Mouse (Mus musculus): ENCODE results near the gene Add1.

Gene Add1

DNA sequence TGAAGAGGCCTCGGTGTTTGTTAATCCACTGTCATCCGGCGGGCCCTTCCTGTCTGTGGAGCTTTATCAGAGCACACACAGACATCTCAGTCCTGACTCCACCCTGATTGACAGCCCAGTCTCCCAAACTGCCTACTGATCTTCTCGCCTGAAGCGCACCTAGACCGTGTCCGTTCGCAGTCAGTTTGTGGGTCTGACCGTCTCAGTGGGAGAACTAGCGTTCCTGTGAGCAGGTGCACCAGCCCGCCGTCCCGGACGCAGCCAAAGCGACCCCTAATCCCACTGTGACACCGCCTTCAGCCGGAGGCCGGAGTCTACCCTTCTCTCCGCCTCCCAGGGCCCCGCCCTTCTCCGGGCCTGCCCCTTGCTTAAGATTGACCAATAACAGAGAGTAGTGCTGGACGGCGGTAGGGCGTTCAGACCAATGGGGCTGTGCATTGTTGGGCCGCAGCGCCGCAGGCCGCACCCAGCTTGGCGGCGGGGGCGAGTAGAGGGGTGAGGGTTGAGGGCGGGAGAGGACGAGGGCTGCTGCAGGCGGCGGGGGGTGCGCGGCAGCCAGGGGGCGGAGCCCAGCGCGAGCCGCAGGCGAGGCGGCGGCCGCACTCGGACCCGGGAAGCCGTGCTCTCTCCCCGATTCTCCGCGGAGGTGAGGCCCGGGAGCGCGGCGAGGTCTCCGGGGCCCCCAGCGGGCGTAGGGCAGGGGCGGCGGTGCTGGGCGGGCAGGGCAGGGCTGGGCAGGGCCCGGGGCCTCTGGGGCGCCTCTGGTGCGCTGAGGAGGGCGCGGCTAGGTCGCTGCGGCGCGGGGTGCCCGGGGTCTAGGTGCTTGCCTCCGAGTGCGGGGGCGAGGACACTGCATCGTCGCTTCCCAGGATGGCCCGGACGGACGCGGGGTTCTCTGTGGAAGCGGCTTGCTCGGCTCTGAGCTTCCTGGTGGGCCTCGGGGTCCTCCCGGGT lies at the start of gene Add1:
Add1 (plus strand) TSS at position 397 of the 954 bp plus-strand sequence.
- DNase-seq: peak; percentile 97

DNA sequence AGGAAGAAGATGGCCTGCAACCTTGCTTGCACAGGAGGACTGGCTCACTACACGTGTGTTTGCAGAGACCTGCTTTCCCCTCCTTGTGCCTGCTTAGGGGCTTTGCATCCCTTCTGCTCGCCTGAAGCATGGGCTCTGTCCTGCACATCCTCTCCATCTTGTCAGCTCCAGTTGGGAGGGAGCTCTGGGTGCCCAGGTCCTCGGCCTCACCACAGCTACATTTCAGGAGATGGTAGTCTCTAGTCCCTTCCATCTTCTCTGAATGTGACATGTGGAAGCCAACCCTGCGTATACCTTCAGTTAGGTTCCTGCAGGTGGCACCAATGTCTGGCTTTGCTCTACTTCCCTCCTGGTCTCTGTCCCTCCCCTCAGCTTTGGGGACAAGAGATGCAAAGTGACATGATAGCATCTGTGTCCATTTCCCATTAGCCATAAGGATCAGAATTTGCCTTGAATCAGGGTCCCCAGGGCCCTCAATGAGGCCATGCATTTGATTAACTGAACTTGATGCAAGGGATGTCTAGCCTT lies 49.4 kb upstream of the Add1 start:
- no peak for DNase-seq

DNA sequence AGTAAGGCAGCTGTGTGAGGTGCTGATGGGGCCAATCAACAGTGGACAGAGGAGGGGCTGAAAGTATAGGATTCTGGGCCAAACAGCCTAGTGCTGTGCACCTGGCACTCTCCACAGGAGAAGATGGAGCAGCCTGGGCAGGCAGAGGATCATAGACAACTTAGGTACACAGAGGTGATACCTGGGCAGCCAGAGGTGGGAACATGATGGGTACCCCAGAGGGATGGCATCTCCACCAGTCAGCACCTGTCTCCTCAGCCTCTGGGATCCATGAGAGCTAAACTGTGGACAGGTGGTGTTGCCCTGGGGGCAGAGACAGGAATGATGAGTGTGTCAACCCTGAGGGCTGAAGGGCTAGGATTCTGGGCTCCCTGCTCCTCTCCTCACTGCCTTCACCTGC lies 49.0 kb upstream of the Add1 start:
- no peak for DNase-seq

DNA sequence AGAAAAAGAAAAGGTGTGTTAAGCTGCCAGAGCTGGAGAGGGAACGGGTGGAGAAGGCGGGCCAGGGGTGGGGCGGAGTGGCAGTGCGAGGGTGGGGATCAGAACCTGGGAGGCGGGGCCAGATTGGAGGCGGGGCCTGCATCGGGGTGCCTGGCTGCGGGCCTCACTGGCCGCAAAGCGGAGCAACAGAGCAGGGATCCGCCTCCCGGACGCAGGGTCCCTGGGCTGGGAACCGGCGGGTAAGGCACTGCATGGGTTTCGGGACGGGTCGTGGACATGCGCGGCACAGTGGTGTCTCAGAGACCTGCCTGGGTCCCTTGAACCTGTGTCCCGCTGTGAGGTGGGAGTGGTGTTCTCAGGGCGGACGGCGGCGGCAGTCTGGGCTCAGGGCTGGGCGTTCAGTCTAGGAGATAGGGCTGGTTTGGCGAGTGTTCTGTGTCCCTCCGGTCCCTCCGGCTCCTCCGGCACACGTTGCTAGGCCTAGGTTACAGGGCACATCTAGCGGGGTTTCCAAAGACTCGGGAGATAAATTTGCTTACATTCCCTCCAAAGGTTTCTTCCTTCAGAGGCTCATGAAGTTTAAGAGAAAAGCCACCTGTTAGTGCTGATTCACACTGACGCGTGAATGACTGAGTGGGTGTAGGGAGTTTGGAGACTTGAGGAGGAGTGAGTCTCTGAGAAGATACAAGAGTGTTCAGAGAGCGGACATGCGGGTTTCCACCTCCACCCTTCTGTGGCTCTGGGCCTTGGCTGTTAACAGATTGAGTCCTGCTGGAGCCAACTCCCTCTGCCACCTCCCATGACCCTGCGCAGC lies 47.6 kb upstream of the Add1 start, which contains the start of gene Sh3bp2:
Sh3bp2 (plus strand) TSS at position 176 of the 814 bp plus-strand sequence.
- peak; percentile 88 to 94 for DNase-seq

DNA sequence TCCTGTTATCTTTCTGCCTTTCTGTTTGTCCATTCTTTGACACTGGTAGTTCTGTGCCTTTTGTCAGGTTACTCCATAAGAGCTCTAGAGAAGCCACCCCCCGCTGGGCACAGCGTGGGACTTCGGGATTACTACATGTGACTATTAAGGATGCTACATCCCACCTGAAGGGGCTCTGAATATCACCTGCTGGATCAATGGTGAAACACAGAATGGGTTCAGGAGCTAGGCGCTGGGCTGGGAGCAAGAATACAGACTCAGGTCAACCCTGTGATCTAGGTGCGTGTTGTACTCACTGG lies 47.0 kb upstream of the Add1 start:
- no peak for DNase-seq

DNA sequence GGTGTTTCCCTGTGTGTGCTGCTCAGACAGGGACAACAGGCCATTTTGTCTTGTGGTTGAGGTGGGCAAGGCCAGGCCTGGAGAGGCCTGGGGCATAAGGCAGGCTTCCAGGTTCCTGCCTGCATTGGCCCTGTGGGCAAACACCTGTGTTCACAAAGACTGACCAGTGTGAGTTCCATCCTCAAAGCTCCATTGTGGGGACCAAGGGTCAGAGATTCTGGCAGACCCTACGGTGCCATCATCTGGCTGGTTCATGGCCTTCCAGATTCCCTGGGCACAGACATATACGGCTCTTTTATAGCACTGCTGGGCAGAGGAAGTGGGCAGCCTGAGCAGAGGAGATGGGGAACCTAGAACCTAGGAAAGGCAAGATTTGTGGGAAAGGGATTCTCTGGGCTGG lies 46.1 kb upstream of the Add1 start:
- DNase-seq: no peak

DNA sequence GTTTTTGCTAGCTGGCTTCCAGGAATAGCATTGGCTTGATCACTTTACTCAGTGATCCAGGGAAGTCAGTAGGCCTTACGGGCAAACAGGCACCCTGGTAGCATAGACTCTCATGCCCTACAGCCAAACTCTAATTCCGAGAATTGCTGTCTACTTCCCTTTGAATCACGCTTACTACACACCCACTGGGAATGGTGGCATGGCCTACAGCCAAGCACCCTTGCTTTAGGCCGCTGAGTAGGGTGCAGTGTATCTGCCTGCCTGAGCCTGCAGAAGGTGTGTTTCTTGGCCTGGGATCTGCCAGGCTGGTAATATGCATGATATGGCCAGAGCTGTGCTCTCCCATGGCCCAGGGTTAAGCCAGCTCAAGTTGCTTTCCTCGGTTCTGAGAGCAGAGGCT lies 44.7 kb upstream of the Add1 start:
- DNase-seq: no peak

DNA sequence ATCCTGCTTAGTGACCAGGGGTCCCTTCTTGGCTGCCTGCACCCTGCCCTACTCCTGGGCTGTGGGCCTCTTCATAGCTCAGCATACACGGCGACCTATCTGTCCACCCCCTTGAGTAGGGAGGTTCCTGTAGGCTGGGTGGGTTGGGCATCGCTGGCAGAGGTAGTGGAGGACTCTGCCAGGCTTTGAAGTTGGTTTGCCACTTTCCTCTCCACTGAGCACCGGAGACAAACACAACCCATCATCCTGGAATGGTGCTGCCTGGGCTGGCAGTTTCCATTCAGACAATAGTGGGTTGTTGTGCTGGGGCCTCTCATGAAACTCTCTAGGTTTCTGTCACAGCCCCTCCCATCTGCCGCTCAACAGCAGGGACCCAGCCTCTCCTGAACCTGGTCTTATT lies 43.3 kb upstream of the Add1 start:
- no peak for DNase-seq

DNA sequence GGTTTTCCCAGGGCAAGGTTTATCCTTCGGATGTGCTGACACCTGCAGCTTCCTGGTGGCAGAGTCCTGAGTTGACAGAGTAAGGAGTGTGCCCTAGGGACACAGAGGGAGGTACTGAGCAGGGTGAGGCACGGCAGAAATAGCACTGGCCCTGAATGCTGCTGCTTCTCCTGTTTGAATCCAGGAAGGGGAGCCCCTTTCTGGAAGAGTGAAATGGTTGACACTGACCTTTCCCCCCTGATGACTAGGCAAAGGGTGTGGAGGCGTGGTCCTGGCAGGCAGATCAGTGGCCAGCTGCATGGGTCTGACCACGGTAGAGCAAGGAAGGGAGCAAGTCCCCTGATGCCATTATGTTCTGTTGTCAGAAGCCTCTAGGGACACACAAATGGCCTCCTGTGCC lies 42.8 kb upstream of the Add1 start:
- no peak for DNase-seq

DNA sequence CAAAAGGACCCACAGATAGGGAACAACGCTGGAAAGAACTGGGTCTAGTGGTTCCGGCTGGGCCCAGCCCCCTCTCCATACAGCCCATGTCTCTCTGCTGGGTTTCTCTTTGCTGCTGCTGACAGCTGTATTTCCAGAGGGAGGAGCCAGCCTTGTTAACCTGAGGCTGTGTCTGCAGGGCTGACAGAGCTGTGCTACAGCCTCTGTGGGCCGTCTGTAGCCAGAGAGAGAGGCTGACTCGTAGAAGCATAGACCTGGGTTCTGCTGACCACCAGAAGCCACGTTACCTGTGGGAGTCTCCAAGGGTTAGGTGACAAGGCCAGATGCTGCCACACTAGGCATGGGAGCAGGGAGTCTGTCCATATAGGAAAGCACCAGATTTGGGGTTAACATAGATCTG lies 40.4 kb upstream of the Add1 start:
- no peak for DNase-seq

DNA sequence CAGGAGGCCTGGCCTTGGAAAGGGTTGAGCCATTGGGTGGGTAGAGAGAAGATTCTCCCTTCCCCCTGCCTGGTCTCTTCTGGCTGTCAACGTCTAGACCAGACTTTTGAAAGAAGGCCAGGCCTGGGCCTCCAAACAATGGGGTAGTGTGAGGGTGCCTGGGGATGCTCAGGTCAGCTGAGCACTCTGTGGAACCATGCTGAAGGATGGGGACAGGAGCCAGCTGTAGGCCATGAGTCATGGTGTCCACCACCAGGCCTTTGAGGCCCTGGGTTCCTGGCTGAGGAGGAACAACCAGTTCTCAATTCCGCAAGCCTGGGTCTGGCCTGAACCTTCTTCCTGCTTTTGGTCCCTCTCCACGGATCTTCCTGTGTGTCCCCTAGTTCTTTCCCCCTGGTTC lies 39.6 kb upstream of the Add1 start:
- peak in 1 of 2 experiments; percentile 17 for DNase-seq

DNA sequence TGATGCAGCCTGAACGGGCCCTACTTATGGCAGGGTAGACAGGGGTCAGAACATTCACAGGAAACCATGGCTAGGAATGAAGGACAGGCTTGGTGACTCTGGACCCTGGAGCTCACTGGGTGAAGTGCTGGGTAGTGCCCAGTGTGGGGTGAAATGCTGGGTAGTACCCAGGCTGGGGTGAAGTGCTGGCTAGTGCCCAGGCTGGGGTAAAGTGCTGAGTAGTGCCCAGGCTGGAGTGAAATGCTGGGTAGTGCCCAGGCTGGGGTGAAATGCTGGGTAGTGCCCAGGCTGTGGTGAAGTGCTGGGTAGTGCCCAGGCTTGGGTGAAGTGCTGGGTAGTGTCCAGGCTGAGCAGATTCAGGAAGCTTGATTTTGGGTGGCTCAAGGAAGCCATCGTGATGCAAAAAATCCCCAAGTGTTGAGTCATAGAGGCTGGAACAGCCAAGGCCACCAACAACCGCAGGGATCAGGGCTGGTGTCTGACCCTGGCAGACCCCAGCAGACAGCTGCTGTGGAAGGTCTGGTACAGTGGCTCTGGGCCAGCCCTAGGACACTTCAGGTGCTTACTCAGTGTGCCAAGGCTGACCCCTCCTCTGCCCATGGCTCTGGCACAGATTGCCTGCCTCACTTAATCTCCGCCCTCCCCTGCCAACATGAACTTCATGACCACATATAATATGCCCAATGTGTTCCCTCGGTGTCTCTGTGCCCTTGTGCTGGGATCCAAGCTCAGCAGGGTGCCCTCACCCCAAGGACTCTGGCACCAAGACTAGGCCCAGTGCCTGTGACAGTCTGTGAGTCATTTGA lies 38.5 kb upstream of the Add1 start:
- DNase-seq: no peak

DNA sequence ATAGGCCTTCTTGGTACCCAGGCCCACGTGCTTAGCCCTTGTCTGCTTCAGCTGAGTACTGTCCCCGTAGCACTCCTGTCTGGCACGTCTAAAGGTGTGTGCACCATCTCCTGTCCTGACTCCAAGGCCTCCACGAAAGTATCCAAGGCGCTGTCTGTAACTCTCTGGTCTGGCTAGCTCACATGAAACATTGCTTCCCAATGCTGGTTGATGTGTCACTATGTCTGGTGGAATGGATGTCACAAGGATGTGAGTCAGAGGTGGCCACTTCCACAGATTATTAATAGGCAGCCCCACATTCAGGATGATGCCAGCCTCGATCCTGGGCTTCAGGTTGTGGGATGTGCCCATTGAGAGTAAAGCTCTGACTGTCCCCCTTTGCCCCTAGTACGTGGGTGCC lies 37.6 kb upstream of the Add1 start:
- DNase-seq: no peak

DNA sequence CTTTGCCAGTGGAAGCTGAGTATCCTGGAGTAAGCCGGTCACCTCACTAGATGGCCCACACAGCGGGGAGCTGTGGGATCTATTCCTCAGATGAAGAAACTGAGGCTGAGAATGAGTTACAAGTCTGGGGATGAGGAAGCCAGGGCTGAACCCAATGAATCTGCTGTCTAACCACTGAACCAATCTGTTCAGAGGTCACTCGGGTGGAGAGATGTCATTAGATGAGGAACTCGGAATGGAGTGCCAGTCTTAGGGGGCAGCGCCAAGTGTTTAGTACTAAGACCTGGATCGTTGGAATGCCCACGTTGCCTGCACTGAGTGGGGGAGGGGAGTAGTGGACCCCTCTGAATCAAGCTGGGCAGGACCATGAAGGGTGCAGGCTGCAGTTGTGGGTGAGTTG lies 35.4 kb upstream of the Add1 start:
- no peak for DNase-seq

DNA sequence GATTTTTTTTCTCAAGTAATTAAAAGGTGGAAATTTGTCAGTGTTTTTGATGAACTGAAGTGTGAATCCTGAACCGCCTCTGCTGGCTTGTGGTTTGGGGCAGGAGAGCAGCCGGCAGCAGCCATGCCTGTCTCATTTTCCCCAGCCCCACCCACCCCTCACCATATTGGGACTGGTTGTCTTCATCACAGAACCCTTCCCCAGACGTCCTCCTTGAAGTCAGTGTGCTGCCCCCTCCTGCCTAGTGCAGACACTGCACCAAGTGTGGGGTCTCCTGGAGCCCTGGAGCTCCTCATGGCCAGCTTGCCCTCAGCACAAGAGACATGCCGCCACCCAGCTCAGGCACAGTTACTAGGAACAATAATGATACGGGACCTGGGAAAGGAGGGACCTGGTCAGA lies 34.9 kb upstream of the Add1 start:
- no peak for DNase-seq

DNA sequence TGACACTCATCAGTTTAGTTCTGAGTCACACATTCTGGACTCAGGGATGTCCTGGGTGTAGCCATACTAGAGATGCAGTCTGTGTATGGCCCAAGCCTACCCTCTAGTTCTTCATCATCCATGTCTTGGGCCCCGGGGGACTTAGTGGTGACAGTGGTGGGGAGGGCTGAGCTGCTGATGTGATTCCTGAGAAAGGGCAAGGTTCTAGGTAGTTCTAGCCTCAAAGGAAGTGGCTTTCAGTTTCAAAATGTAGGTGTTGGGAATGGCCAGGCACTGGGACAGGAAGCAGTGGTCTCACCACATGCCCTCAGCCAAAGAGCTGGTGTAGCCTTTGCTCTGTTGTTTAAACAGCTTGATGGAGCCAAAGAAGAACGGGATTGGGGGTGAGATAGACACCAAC lies 34.3 kb upstream of the Add1 start:
- DNase-seq: no peak

DNA sequence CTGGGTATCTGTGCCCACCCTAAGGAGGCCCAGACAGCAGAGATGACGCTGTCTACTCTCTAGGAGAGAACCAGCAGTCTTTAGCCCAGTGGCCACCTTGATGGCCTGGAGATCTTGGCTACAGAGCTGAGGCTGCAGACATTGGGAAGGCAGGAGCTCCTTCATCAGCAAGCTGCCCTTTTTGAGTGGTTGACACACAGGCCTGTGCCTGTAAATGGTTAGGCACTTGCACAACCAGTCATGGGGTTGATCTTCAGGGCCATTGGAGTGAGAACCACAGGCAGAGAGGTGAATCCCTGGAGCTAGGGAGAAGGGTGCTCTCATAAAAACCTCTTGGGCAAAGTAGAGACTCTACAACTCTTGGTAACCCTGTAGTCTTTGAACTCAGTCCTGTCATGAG lies 31.3 kb upstream of the Add1 start:
- DNase-seq: no peak

DNA sequence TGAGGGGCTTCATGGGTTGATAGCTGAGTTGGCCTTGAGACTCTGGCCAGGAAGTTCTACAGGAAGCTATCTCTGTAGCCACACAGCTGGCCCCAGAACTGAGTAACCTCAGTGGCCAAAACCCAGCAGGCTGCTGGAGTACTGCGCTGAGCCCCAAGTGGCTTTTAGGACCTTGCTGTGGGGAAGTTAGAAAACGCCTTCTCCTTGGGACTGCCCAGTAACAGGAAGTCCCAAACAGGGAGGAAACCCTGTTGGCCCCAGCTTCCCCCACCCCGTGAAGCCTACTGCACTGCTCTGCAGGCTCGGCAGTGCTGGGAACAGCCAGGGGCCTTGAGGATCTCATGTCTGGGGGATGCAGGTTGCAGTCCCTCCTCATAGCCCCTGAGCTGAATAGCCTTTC lies 30.4 kb upstream of the Add1 start:
- DNase-seq: no peak

DNA sequence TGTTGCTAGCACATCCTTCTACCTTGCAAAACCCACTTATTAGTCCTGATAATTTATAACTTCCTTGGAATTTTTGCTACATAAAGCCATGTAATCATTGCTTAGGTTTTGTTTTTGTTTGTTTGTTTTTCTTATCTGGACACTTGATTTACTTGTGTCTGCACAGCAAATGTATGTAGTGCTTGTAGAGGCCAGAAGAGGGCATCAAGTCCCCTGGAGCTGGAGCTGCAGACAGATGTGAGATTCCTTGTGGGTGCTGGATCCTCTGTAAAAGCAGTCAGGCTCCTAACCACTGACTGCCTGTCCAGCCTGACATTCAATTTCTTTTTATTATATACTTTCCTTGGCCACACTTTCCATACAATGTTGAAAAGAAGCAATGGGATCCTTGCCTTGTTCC lies 26.1 kb upstream of the Add1 start:
- peak; percentile 24 to 25 for DNase-seq

DNA sequence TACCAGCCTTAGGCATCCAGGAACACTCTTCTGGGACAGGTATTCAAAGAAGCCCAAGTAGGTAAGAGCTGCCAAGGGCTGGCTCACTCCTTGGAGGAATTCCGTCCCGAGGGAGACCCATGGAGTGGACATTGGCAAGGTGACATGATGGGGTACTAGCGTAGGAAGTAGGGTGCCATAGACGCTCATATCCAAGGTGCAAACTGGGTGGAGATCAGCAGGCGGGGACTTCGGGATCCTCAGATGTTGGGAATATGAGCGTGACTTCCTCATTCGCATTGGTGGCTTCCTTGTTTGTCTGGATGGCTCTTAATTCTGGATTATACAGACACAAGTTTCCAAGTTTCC lies 24.4 kb upstream of the Add1 start:
- DNase-seq: no peak

DNA sequence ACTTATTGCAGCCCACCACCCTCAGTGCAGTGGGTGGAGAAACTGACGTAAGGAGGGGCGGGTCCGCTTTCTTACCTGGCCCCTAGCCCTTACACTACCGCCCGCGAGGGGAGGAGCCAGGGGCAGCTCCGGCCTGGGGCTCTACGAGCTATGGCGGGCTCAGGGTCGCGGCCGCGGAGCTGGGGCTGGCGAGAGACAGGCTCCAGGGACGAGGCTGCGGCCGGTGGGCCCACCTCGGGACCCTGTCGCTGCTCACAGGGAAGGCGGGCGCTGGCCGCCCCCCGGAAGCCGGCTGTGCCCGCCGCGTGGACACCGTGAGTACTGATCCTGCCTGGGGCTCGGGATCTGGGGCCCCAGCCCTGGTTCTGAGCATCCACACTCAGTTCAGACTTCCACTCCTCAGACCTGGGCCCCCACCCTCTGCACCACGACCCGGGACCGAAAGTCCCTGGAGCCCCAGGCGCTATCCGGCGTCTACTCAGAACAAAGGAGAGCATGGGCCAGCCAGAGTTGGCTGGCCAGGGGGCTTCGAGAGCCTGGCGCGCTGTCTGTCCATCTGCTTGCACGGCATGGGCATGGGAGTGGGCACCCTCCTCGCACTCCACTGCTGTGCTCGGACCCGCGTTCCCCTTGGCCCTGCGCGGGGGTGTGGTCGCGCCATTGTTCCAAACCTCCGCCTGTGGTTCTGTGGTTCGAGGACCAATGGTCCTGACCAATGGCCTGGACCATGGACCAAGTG lies 23.8 kb upstream of the Add1 start:
- DNase-seq: peak; percentile 25 to 43

DNA sequence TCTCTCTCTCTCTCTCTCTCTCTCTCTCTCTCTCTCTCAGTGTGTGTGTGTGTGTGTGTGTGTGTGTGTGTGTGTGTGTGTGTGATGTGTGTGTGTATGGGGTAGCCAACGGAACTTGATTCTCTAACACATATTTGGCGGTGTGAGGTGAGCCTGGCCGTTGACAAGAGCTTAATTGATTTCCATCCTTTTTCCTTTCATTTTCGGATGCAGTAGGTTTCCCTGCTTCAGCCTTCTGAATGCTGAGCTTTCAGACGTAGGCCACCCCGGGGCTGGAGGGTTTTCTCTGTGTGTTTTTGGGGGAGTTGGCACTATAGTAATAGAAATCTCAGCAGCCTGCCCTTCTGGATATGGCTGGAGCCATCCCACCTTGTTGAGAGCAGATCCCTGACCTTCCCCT lies 23.2 kb upstream of the Add1 start:
- DNase-seq: no peak

DNA sequence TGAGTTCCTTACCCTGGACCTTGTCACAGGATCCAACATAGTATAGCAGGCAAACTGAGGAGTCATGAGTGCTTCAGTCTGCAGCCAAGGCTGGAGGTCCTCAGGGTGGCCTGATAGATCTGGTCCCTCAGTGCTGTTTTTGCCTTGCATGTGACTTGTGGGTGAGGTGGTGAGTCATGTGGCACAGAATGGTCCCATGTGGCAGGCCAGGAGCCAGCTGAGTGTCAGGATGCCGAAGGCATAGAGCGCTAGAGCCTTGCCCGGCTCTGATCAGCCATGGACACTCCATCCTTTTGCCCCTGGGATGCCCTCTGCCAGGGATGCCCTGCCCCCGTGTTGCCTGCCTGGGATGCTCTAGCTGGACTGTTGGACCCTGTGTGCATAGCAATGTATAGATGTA lies 21.6 kb upstream of the Add1 start:
- no peak for DNase-seq

All from cerebellum, adult 18-20 months (tissue).